Mouse (Mus musculus) hindbrain, embryonic 11.5 days (tissue): ENCODE data around the gene Myl10. TPM values are rescaled to one million over a fixed set of nuclear protein-coding genes. Genes with fewer than 3 reads are reported as not detected.

Source experiments
- polyA plus RNA-seq: library from polyadenylated mRNA; unstranded; fragments of >200 nt; fragmentation: Nextera tagmentation; extraction: Ambion mirVana; gene quantifications from 2 replicates; pipeline ENCODE4 v1.2.1, GENCODE M21; 2014

The Myl10 gene
- polyA plus RNA-seq, 1 experiment from 2014 or later = not detected

Other genes with a start within 250 kb of the Myl10 start
- gene Cux1, start 125.7 kb upstream of the Myl10 start, polyA plus RNA-seq = 103 and 107 TPM in 2 replicates
- gene Col26a1, start 190.1 kb downstream of the Myl10 start, polyA plus RNA-seq = 30.9 and 35.9 TPM in 2 replicates
- 119 TPM in 2 replicates for gene Ift22, start 215.0 kb downstream of the Myl10 start, polyA plus RNA-seq